Mouse (Mus musculus) Muller cell, postnatal 12 days (primary cell): ENCODE measurements at regions not wholly inside any gene's neighbourhood (a gene's known extent, or its start where the extent isn't known, plus 50 kb on each side); places are given as distances from the start of the nearest gene placed in this dataset.
A peak's percentile ranks its signal among the peaks of the same experiment; 100 is the strongest.

ENCODE experiments used
- DNase-seq: peaks from one replicate; pipeline ENCODE4 v3.0.0-alpha.2; 2015; ENCODE audit errors: inconsistent ontology term

- DNase-seq, result no peak
Observed at GRCm38 (mm10) chr13:60427077-60427476, 174.7 kb upstream of the Dapk1 start.

- peak; percentile 88 for DNase-seq
Observed at GRCm38 (mm10) chr13:60427755-60428385, 173.9 kb upstream of the Dapk1 start.

- DNase-seq, result no peak
Observed at GRCm38 (mm10) chr13:60429148-60429547, 172.6 kb upstream of the Dapk1 start.

- DNase-seq, result peak; percentile 25
Observed at GRCm38 (mm10) chr13:60431412-60431811, 170.3 kb upstream of the Dapk1 start.

- no peak for DNase-seq
Observed at GRCm38 (mm10) chr13:60434221-60435210, 167.2 kb upstream of the Dapk1 start.

- no peak for DNase-seq
Observed at GRCm38 (mm10) chr13:60435333-60435732, 166.4 kb upstream of the Dapk1 start.

- no peak for DNase-seq
Observed at GRCm38 (mm10) chr13:60438177-60438576, 163.6 kb upstream of the Dapk1 start.

GRCm38 (mm10) chr13:60440586-60440985, 161.2 kb upstream of the Dapk1 start:
- peak; percentile 25 for DNase-seq

GRCm38 (mm10) chr13:60445164-60445563, 156.6 kb upstream of the Dapk1 start:
- no peak for DNase-seq

- DNase-seq, result no peak
Observed at GRCm38 (mm10) chr13:60446926-60447325, 154.8 kb upstream of the Dapk1 start.

GRCm38 (mm10) chr13:60450721-60451506, 150.8 kb upstream of the Dapk1 start:
- peak; percentile 34 for DNase-seq

GRCm38 (mm10) chr13:60453821-60454483, 147.8 kb upstream of the Dapk1 start:
- DNase-seq, result peak; percentile 56

- peak; percentile 54 for DNase-seq
Observed at GRCm38 (mm10) chr13:60455033-60455619, 146.6 kb upstream of the Dapk1 start.

GRCm38 (mm10) chr13:60455863-60456551, 145.7 kb upstream of the Dapk1 start:
- DNase-seq, result no peak

- DNase-seq, result no peak
Observed at GRCm38 (mm10) chr13:60457277-60457676, 144.5 kb upstream of the Dapk1 start.

- DNase-seq, result no peak
Observed at GRCm38 (mm10) chr13:60459002-60459401, 142.7 kb upstream of the Dapk1 start.

GRCm38 (mm10) chr13:60466553-60467313, 135.0 kb upstream of the Dapk1 start:
- DNase-seq, result no peak

- DNase-seq, result peak; percentile 42
Observed at GRCm38 (mm10) chr13:60467821-60468579, 133.7 kb upstream of the Dapk1 start.
